Mouse (Mus musculus): ENCODE results near the gene Ppa2. TPM values are rescaled to one million over a fixed set of nuclear protein-coding genes. Genes with fewer than 3 reads are reported as not detected.

Ppa2 gene
- polyA plus RNA-seq, 1 experiment from 2014 or later = 87.9 TPM

GRCm38 (mm10) chr3:133389803-133390387 lies 80.0 kb downstream of the Ppa2 start:
- Histone ChIP-seq H3K4me1 (ENCODE audit: control insufficient read depth, insufficient read depth, low read length) (no peaks in the 10 kb centered on the region), H3K4me3 (ENCODE audit: low read depth, low read length) (no peak overlapping the region), H3K27me3 (ENCODE audit: control insufficient read depth, insufficient read depth, low read length) (no peaks in the 10 kb centered on the region), H3K36me3 (ENCODE audit: control insufficient read depth, insufficient read depth, low read length) (no peaks in the 10 kb centered on the region), H3K9me3 (ENCODE audit: control insufficient read depth, low read length) (no peaks in the 10 kb centered on the region), H3K27ac (ENCODE audit: low read depth, low read length) (no peak overlapping the region), H3K4me2 (ENCODE audit: low read depth) (no peak overlapping the region), H3K9ac (ENCODE audit: low read length) (no peak overlapping the region)
- ATAC-seq (ENCODE audit: insufficient read depth, low FRiP score, low TSS enrichment) (no peak), DNase-seq (ENCODE audit: low spot score) (no peak)
- 90% methylated on average over 10 of the region's 10 CpGs for WGBS

- Histone ChIP-seq H3K9me3 (ENCODE audit: control insufficient read depth, low read length) (no peaks in the 10 kb centered on the region), H3K9ac (ENCODE audit: low read length) (no peak overlapping the region), H3K4me1 (ENCODE audit: control insufficient read depth, insufficient read depth, low read length) (no peaks in the 10 kb centered on the region), H3K27ac (ENCODE audit: low read depth, low read length) (no peak overlapping the region), H3K36me3 (ENCODE audit: control insufficient read depth, insufficient read depth, low read length) (no peaks in the 10 kb centered on the region), H3K27me3 (ENCODE audit: control insufficient read depth, insufficient read depth, low read length) (no peaks in the 10 kb centered on the region), H3K4me2 (ENCODE audit: low read depth) (no peak overlapping the region), H3K4me3 (ENCODE audit: low read depth, low read length) (no peak overlapping the region)
- WGBS = 77% methylated on average over 2 of the region's 2 CpGs
- no peak for ATAC-seq (ENCODE audit: insufficient read depth, low FRiP score, low TSS enrichment)
- no peak for DNase-seq (ENCODE audit: low spot score)
Observed at GRCm38 (mm10) chr3:133394531-133394930, 84.6 kb downstream of the Ppa2 start.

GRCm38 (mm10) chr3:133403849-133404248 lies 93.9 kb downstream of the Ppa2 start:
- no peak overlapping the region for H3K9ac ChIP-seq (ENCODE audit: low read length)
- DNase-seq (ENCODE audit: low spot score) = no peak
- 85% methylated on average over 4 of the region's 4 CpGs for WGBS
- H3K4me3 ChIP-seq (ENCODE audit: low read depth, low read length) = no peak overlapping the region
- H3K27me3 ChIP-seq (ENCODE audit: control insufficient read depth, insufficient read depth, low read length) = no peaks in the 10 kb centered on the region
- ATAC-seq (ENCODE audit: insufficient read depth, low FRiP score, low TSS enrichment) = no peak
- no peaks in the 10 kb centered on the region for H3K9me3 ChIP-seq (ENCODE audit: control insufficient read depth, low read length)
- no peak overlapping the region for H3K27ac ChIP-seq (ENCODE audit: low read depth, low read length)
- no peaks in the 10 kb centered on the region for H3K36me3 ChIP-seq (ENCODE audit: control insufficient read depth, insufficient read depth, low read length)
- H3K4me2 ChIP-seq (ENCODE audit: low read depth) = no peak overlapping the region
- no peaks in the 10 kb centered on the region for H3K4me1 ChIP-seq (ENCODE audit: control insufficient read depth, insufficient read depth, low read length)

GRCm38 (mm10) chr3:133405636-133406035 lies 95.7 kb downstream of the Ppa2 start:
- Histone ChIP-seq H3K9me3 (ENCODE audit: control insufficient read depth, low read length) (no peaks in the 10 kb centered on the region), H3K27me3 (ENCODE audit: control insufficient read depth, insufficient read depth, low read length) (no peaks in the 10 kb centered on the region), H3K4me1 (ENCODE audit: control insufficient read depth, insufficient read depth, low read length) (no peaks in the 10 kb centered on the region), H3K27ac (ENCODE audit: low read depth, low read length) (no peak overlapping the region), H3K4me3 (ENCODE audit: low read depth, low read length) (no peak overlapping the region), H3K4me2 (ENCODE audit: low read depth) (no peak overlapping the region), H3K9ac (ENCODE audit: low read length) (no peak overlapping the region), H3K36me3 (ENCODE audit: control insufficient read depth, insufficient read depth, low read length) (no peaks in the 10 kb centered on the region)
- 89% methylated on average over 3 of the region's 3 CpGs for WGBS
- ATAC-seq (ENCODE audit: insufficient read depth, low FRiP score, low TSS enrichment) = no peak
- DNase-seq (ENCODE audit: low spot score) = no peak

- no peak overlapping the region for H3K4me3 ChIP-seq (ENCODE audit: low read depth, low read length)
- H3K36me3 ChIP-seq (ENCODE audit: control insufficient read depth, insufficient read depth, low read length) = no peaks in the 10 kb centered on the region
- H3K27me3 ChIP-seq (ENCODE audit: control insufficient read depth, insufficient read depth, low read length) = no peaks in the 10 kb centered on the region
- WGBS = 88% methylated on average over 5 of the region's 5 CpGs
- no peak overlapping the region for H3K27ac ChIP-seq (ENCODE audit: low read depth, low read length)
- H3K4me1 ChIP-seq (ENCODE audit: control insufficient read depth, insufficient read depth, low read length) = no peaks in the 10 kb centered on the region
- ATAC-seq (ENCODE audit: insufficient read depth, low FRiP score, low TSS enrichment) (no peak), DNase-seq (ENCODE audit: low spot score) (no peak)
- no peak overlapping the region for H3K4me2 ChIP-seq (ENCODE audit: low read depth)
- H3K9ac ChIP-seq (ENCODE audit: low read length) = no peak overlapping the region
- no peaks in the 10 kb centered on the region for H3K9me3 ChIP-seq (ENCODE audit: control insufficient read depth, low read length)
Observed at GRCm38 (mm10) chr3:133406248-133406647, 96.3 kb downstream of the Ppa2 start.

- ATAC-seq (ENCODE audit: insufficient read depth, low FRiP score, low TSS enrichment) = no peak
- no peak overlapping the region for H3K9ac ChIP-seq (ENCODE audit: low read length)
- WGBS = 87% methylated on average over 4 of the region's 4 CpGs
Observed at GRCm38 (mm10) chr3:133411123-133411675, 101.3 kb downstream of the Ppa2 start.

GRCm38 (mm10) chr3:133411768-133412167 lies 101.9 kb downstream of the Ppa2 start:
- Histone ChIP-seq H3K9ac (ENCODE audit: low read length) (no peak overlapping the region), H3K4me3 (ENCODE audit: low read depth, low read length) (no peak overlapping the region), H3K27ac (ENCODE audit: low read depth, low read length) (no peak overlapping the region), H3K27me3 (ENCODE audit: control insufficient read depth, insufficient read depth, low read length) (no peaks in the 10 kb centered on the region), H3K36me3 (ENCODE audit: control insufficient read depth, insufficient read depth, low read length) (no peaks in the 10 kb centered on the region), H3K4me2 (ENCODE audit: low read depth) (no peak overlapping the region), H3K4me1 (ENCODE audit: control insufficient read depth, insufficient read depth, low read length) (no peaks in the 10 kb centered on the region), H3K9me3 (ENCODE audit: control insufficient read depth, low read length) (no peaks in the 10 kb centered on the region)
- ATAC-seq (ENCODE audit: insufficient read depth, low FRiP score, low TSS enrichment) (no peak), DNase-seq (ENCODE audit: low spot score) (no peak)
- 81% methylated on average over 8 of the region's 8 CpGs for WGBS

More at GRCm38 (mm10) chr3:133411123-133411675, 101.3 kb downstream of the Ppa2 start:
- H3K27ac ChIP-seq (ENCODE audit: low read depth, low read length) = no peak overlapping the region
- H3K4me1 ChIP-seq (ENCODE audit: control insufficient read depth, insufficient read depth, low read length) = no peaks in the 10 kb centered on the region
- no peak for DNase-seq (ENCODE audit: low spot score)
- no peak overlapping the region for H3K4me2 ChIP-seq (ENCODE audit: low read depth)
- H3K27me3 ChIP-seq (ENCODE audit: control insufficient read depth, insufficient read depth, low read length) = no peaks in the 10 kb centered on the region
- no peaks in the 10 kb centered on the region for H3K36me3 ChIP-seq (ENCODE audit: control insufficient read depth, insufficient read depth, low read length)
- H3K4me3 ChIP-seq (ENCODE audit: low read depth, low read length) = no peak overlapping the region
- no peaks in the 10 kb centered on the region for H3K9me3 ChIP-seq (ENCODE audit: control insufficient read depth, low read length)

- ATAC-seq (ENCODE audit: insufficient read depth, low FRiP score, low TSS enrichment) (no peak), DNase-seq (ENCODE audit: low spot score) (no peak)
- no peaks in the 10 kb centered on the region for H3K36me3 ChIP-seq (ENCODE audit: control insufficient read depth, insufficient read depth, low read length)
- no peak overlapping the region for H3K4me3 ChIP-seq (ENCODE audit: low read depth, low read length)
- no peak overlapping the region for H3K4me2 ChIP-seq (ENCODE audit: low read depth)
- WGBS = 89% methylated on average over 4 of the region's 4 CpGs
- no peaks in the 10 kb centered on the region for H3K4me1 ChIP-seq (ENCODE audit: control insufficient read depth, insufficient read depth, low read length)
- no peaks in the 10 kb centered on the region for H3K9me3 ChIP-seq (ENCODE audit: control insufficient read depth, low read length)
- no peaks in the 10 kb centered on the region for H3K27me3 ChIP-seq (ENCODE audit: control insufficient read depth, insufficient read depth, low read length)
- no peak overlapping the region for H3K9ac ChIP-seq (ENCODE audit: low read length)
- H3K27ac ChIP-seq (ENCODE audit: low read depth, low read length) = no peak overlapping the region
Observed at GRCm38 (mm10) chr3:133414747-133415146, 104.8 kb downstream of the Ppa2 start.

GRCm38 (mm10) chr3:133423073-133423472 lies 113.2 kb downstream of the Ppa2 start:
- H3K4me3 ChIP-seq (ENCODE audit: low read depth, low read length) = no peak overlapping the region
- H3K27ac ChIP-seq (ENCODE audit: low read depth, low read length) = no peak overlapping the region
- no peaks in the 10 kb centered on the region for H3K9me3 ChIP-seq (ENCODE audit: control insufficient read depth, low read length)
- H3K4me2 ChIP-seq (ENCODE audit: low read depth) = no peak overlapping the region
- no peak overlapping the region for H3K9ac ChIP-seq (ENCODE audit: low read length)
- H3K36me3 ChIP-seq (ENCODE audit: control insufficient read depth, insufficient read depth, low read length) = no peaks in the 10 kb centered on the region
- no peaks in the 10 kb centered on the region for H3K4me1 ChIP-seq (ENCODE audit: control insufficient read depth, insufficient read depth, low read length)
- no peak for ATAC-seq (ENCODE audit: insufficient read depth, low FRiP score, low TSS enrichment)
- no peaks in the 10 kb centered on the region for H3K27me3 ChIP-seq (ENCODE audit: control insufficient read depth, insufficient read depth, low read length)
- no peak for DNase-seq (ENCODE audit: low spot score)
